Mouse (Mus musculus): ENCODE measurements around the gene Rab7. TPM values are rescaled to one million over a fixed set of nuclear protein-coding genes. Genes with fewer than 3 reads are reported as not detected.

Gene Rab7
- polyA plus RNA-seq, 1 experiment from 2014 or later, result 261 TPM

Small RNA genes within 50 kb of the gene (microRNA-seq; reads per million reads assigned to microRNA genes)
- 1.3 reads per million for gene Gm47286

Other genes starting within 250 kb of the Rab7 start
- 10.9 and 14.7 TPM in 2 replicates for gene Rab43, start 233.1 kb downstream of the Rab7 start, polyA plus RNA-seq (2015; fragmentation: Nextera tagmentation; extraction: Ambion mirVana)
- 2.7 and 5.2 TPM in 2 replicates for gene Gm45140, start 209.5 kb downstream of the Rab7 start, polyA plus RNA-seq (2015; fragmentation: Nextera tagmentation; extraction: Ambion mirVana)
- gene Isy1, start 206.5 kb downstream of the Rab7 start, polyA plus RNA-seq (2015; fragmentation: Nextera tagmentation; extraction: Ambion mirVana), result 41.3 and 49.3 TPM in 2 replicates
- gene Cnbp, start 194.2 kb downstream of the Rab7 start, polyA plus RNA-seq (2015; fragmentation: Nextera tagmentation; extraction: Ambion mirVana), result 1,037 and 1,064 TPM in 2 replicates
- 190 TPM in 2 replicates for gene Copg1, start 157.5 kb downstream of the Rab7 start, polyA plus RNA-seq (2015; fragmentation: Nextera tagmentation; extraction: Ambion mirVana)
- 62.5 and 67.1 TPM in 2 replicates for gene Hmces, start 131.3 kb downstream of the Rab7 start, polyA plus RNA-seq (2015; fragmentation: Nextera tagmentation; extraction: Ambion mirVana)
- gene H1fx, start 63.6 kb downstream of the Rab7 start, polyA plus RNA-seq (2015; fragmentation: Nextera tagmentation; extraction: Ambion mirVana), result 12.6 and 13.3 TPM in 2 replicates
- 457 and 473 TPM in 2 replicates for gene Rpn1, start 39.2 kb upstream of the Rab7 start, polyA plus RNA-seq (2015; fragmentation: Nextera tagmentation; extraction: Ambion mirVana)
- gene Gata2, start 148.6 kb upstream of the Rab7 start, polyA plus RNA-seq (2015; fragmentation: Nextera tagmentation; extraction: Ambion mirVana), result 66.3 and 68.9 TPM in 2 replicates
- not detected in 2 replicates for gene Dnajb8, start 177.0 kb upstream of the Rab7 start, polyA plus RNA-seq (2015; fragmentation: Nextera tagmentation; extraction: Ambion mirVana)